Mouse (Mus musculus) liver, adult 2 months (tissue): Measurements from ENCODE around the gene Lce6a.

Experiments used
- CTCF ChIP-seq: fragments of 200-500 bp; IDR thresholded peaks from 2 replicates; pipeline ENCODE4 v1.5.1; 2011; ENCODE audit warnings: low read depth, low read length, control low read depth
- POLR2A ChIP-seq: fragments of 200-500 bp; IDR thresholded peaks from 2 replicates; pipeline ENCODE4 v1.6.1; 2011; ENCODE audit warnings: low read length, control low read depth; ENCODE audit not compliant: insufficient read depth; ENCODE audit errors: extremely low read depth

DNA sequence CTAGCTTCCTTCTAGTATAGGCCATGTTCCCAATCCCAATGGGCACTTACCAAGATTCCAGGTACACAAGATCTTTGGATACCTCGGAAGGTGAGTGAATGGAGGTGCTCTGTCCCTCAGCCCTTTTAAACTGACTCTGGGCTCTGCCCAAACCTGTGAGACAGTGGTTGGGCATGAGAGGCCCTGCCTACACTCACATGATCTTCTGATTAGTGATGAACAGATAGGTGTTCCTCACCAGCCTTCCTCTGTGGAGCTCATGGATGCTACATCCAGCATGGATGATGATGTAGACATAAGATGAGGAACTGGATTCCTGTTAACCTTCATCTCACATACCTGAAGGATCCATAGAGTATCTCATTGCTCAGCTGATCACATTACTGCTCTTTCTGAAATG is 26.7 kb upstream of the Lce6a start, which contains the start of gene Lce1a1:
- TF ChIP-seq POLR2A, result no peak
- no peak for TF ChIP-seq CTCF
